Mouse (Mus musculus): ENCODE results near the gene Cep131. TPM values are rescaled to one million over a fixed set of nuclear protein-coding genes. Genes with fewer than 3 reads are reported as not detected.

Gene Cep131
- polyA plus RNA-seq, 1 experiment from 2014 or later: 20.4 TPM

DNA sequence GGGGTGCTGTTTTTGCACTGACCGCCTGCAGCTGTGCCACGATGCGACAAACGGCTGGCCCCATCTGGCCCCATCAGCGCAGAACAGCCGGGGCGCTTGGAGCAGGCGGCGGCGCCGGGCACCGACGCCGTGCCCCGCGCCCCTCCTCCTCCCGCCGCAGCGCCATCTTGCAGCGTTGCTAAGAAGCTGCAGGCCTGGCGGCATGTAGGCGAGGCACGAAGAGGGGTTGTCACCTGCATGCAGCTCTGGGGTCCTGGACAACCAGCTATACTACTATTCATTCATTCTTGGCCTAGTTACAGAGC, 38.4 kb downstream of the Cep131 start:
- peak overlapping the region; percentile 80 for H3K27ac ChIP-seq (ENCODE audit: low read depth, low read length)
- WGBS: 1% methylated on average over 18 of the region's 23 CpGs
- H3K9me3 ChIP-seq (ENCODE audit: control insufficient read depth, low read length): no peaks in the 10 kb centered on the region
- peak overlapping the region; percentile 52 for H3K4me3 ChIP-seq (ENCODE audit: low read depth, low read length)
- H3K4me1 ChIP-seq (ENCODE audit: control insufficient read depth, insufficient read depth, low read length): peaks cover 39% of the 10 kb centered on the region
- ATAC-seq (ENCODE audit: low read depth): peak; percentile 23; the same call in 1 of the 2 replicates
- peak overlapping the region; percentile 78 for H3K9ac ChIP-seq (replicated peaks; ENCODE audit: low read depth, low read length)
- peak overlapping the region; percentile 85 for H3K4me2 ChIP-seq (ENCODE audit: low read depth, low read length)
- H3K36me3 ChIP-seq (ENCODE audit: control insufficient read depth, insufficient read depth, low read length): no peaks in the 10 kb centered on the region
- H3K27me3 ChIP-seq (ENCODE audit: control insufficient read depth, insufficient read depth, low read length): no peaks in the 10 kb centered on the region

DNA sequence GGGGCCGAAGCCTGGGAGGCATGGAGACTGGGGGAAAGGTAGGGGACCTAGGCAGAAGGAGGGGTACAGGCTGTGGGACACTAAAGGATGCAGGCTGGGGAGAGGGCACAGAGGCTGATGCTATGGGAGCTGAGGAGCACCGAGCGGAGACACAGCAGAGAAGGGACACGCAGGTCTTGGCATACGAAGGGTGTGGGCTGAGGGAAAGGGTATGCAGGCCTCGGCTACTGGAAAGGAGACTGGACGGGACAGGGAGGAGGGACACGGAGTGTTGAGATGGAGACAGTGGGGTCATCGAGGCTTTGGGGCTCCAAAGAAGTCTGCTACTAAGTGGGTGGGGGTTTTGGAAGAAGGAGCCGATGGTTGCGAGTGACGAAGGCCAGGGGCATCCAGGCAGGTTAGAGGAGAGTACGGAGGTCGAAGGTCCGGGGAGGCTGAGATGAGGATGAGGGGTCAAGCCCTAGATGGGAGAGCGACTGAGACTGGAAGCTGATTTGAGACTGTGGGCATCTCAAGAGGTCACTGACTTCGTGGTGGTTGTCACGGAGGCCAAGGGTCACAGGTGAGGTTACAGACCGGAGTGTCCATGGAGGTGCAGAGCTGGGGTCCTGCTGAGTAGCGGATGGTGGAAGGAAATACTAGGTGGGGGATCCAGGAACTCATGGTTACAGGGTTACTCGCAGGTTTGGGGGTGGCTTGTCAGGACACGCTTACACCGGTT, 38.9 kb downstream of the Cep131 start:
- Histone ChIP-seq H3K27me3 (ENCODE audit: control insufficient read depth, insufficient read depth, low read length) (no peaks in the 10 kb centered on the region), H3K9me3 (ENCODE audit: control insufficient read depth, low read length) (no peaks in the 10 kb centered on the region), H3K4me3 (ENCODE audit: low read depth, low read length) (peak overlapping the region; percentile 52), H3K9ac (replicated peaks; ENCODE audit: low read depth, low read length) (peak overlapping the region; percentile 78), H3K4me2 (ENCODE audit: low read depth, low read length) (peak overlapping the region; percentile 85), H3K27ac (ENCODE audit: low read depth, low read length) (peak overlapping the region; percentile 80), H3K36me3 (ENCODE audit: control insufficient read depth, insufficient read depth, low read length) (no peaks in the 10 kb centered on the region), H3K4me1 (ENCODE audit: control insufficient read depth, insufficient read depth, low read length) (peaks cover 39% of the 10 kb centered on the region)
- 6% methylated on average over 23 of the region's 23 CpGs for WGBS
- ATAC-seq (ENCODE audit: low read depth): peak; percentile 25; the same call in 1 of the 2 replicates

- peak; percentile 39; the same call in 1 of the 2 replicates for ATAC-seq (ENCODE audit: low read depth)
- Histone ChIP-seq H3K4me1 (ENCODE audit: control insufficient read depth, insufficient read depth, low read length) (peaks cover 46% of the 10 kb centered on the region), H3K36me3 (ENCODE audit: control insufficient read depth, insufficient read depth, low read length) (no peaks in the 10 kb centered on the region), H3K27me3 (ENCODE audit: control insufficient read depth, insufficient read depth, low read length) (no peaks in the 10 kb centered on the region), H3K4me2 (ENCODE audit: low read depth, low read length) (peak within 1 kb of the TSS; percentile 85), H3K27ac (ENCODE audit: low read depth, low read length) (peak within 1 kb of the TSS; percentile 80), H3K9ac (replicated peaks; ENCODE audit: low read depth, low read length) (peak within 1 kb of the TSS; percentile 78), H3K9me3 (ENCODE audit: control insufficient read depth, low read length) (no peaks in the 10 kb centered on the region), H3K4me3 (ENCODE audit: low read depth, low read length) (peak within 1 kb of the TSS; percentile 52)
- 2% methylated on average over 42 of the region's 63 CpGs for WGBS
These were observed 40.0 kb downstream of the Cep131 start, which contains the start of gene Aatk for GRCm38 (mm10) chr11:120046553-120047191. TSS of gene Aatk (minus strand) at chr11:120047167.

DNA sequence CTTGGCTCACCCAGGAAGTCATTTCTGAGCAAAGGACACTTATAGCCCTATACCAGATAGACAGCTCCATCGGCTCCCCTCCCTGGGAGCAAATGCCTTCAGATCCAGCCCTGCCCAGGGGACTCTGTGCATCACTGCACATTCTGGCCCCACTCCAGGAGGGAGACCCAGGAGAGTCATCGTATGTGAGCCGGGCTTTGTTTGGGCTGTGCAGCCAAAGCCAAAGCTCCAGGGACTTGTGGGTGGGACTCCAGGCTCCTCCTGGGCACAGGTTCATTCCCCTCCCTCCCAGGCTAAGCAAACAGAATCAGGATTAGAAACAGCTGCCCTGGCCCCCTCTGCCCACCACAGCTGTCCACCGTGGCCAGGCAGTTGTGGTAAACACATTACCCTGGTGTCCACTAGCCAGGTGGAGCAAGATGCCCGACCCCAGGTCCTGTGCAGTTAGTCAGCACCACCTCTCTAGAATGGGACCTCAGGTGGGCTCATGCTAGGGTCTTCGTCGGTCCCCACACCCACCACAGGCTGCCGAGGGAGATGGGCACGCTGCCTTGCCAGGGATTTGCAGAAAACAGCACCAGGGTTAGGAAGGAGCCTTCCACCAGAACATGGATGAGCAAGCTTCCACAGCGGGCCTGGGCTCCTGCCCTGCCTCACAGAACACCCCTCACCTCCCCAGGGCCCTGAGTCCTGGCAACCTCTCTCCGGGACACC, 40.6 kb downstream of the Cep131 start:
- 38% methylated on average over 11 of the region's 11 CpGs for WGBS
- peak; percentile 13; the same call in 1 of the 2 replicates for ATAC-seq (ENCODE audit: low read depth)
- Histone ChIP-seq H3K27me3 (ENCODE audit: control insufficient read depth, insufficient read depth, low read length) (no peaks in the 10 kb centered on the region), H3K4me1 (ENCODE audit: control insufficient read depth, insufficient read depth, low read length) (peaks cover 43% of the 10 kb centered on the region), H3K9ac (replicated peaks; ENCODE audit: low read depth, low read length) (peak overlapping the region; percentile 78), H3K36me3 (ENCODE audit: control insufficient read depth, insufficient read depth, low read length) (no peaks in the 10 kb centered on the region), H3K27ac (ENCODE audit: low read depth, low read length) (peak overlapping the region; percentile 80), H3K4me2 (ENCODE audit: low read depth, low read length) (peak overlapping the region; percentile 85), H3K9me3 (ENCODE audit: control insufficient read depth, low read length) (no peaks in the 10 kb centered on the region), H3K4me3 (ENCODE audit: low read depth, low read length) (peak overlapping the region; percentile 52)

DNA sequence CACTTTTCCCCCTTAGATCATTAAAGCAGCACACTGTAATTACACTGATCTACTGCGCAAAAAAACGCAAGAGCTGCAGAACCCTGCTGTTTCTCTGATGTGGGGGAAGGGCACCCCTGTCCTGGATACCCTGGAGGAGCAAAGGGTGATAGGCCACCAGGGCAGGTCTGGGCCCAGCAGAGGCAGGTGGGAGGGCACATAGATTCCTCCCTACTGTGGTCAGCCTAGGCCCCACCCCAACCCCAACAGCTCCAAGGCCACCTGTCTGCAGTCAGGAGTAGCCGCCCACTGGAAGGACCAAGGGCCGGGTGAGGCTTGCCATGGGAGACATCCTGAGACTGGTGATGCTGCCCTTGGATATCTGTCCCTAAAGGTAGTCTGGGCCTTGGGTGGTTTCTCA, 41.3 kb downstream of the Cep131 start:
- 50% methylated on average over 4 of the region's 4 CpGs for WGBS
- Histone ChIP-seq H3K4me2 (ENCODE audit: low read depth, low read length) (peak overlapping the region; percentile 85), H3K4me1 (ENCODE audit: control insufficient read depth, insufficient read depth, low read length) (peaks cover 45% of the 10 kb centered on the region)

DNA sequence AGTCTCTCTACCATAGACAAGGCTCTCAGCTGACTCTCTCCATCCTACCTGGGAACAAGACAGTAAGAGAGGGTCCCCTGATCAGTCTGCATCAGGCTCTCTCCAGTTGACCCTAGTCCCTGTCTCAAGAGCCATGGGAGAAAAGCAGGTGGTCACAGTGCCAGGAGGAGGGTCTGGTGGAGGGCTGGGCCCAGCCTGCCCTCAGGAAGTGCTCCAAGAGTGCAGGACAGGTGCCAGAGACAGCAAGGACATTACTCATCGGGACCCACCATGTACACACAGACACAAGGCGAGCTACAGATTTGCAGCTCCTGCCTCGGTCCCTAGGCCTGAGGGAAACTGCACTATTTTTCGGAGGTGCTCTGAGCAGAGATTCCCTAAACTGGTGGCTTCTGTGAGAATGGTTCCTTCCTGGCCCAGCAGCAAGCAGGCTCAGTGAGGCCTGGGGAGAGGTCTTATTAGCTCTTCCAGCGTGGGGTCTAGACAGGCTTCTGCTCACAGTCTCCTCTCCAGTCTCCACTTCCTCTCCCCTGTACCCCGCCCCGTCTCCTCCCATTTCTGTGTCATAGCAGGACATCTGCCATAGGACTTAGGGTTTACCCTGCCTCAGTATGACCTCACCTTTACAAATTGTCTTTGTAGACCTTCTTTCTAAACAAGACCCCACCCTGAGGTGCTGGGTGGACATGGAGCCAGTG, 44.3 kb downstream of the Cep131 start:
- Histone ChIP-seq H3K9ac (replicated peaks; ENCODE audit: low read depth, low read length) (no peak overlapping the region), H3K27me3 (ENCODE audit: control insufficient read depth, insufficient read depth, low read length) (no peaks in the 10 kb centered on the region), H3K27ac (ENCODE audit: low read depth, low read length) (peak overlapping the region; percentile 16; the same call in 1 of the 2 replicates), H3K9me3 (ENCODE audit: control insufficient read depth, low read length) (no peaks in the 10 kb centered on the region), H3K36me3 (ENCODE audit: control insufficient read depth, insufficient read depth, low read length) (no peaks in the 10 kb centered on the region), H3K4me2 (ENCODE audit: low read depth, low read length) (no peak overlapping the region), H3K4me1 (ENCODE audit: control insufficient read depth, insufficient read depth, low read length) (peaks cover 34% of the 10 kb centered on the region), H3K4me3 (ENCODE audit: low read depth, low read length) (no peak overlapping the region)
- 76% methylated on average over 7 of the region's 7 CpGs for WGBS
- ATAC-seq (ENCODE audit: low read depth): no peak

More for the DNA sequence above, 41.3 kb downstream of the Cep131 start:
- no peak for ATAC-seq (ENCODE audit: low read depth)
- H3K36me3 ChIP-seq (ENCODE audit: control insufficient read depth, insufficient read depth, low read length): no peaks in the 10 kb centered on the region
- H3K27ac ChIP-seq (ENCODE audit: low read depth, low read length): peak overlapping the region; percentile 80
- H3K27me3 ChIP-seq (ENCODE audit: control insufficient read depth, insufficient read depth, low read length): no peaks in the 10 kb centered on the region
- H3K4me3 ChIP-seq (ENCODE audit: low read depth, low read length): peak overlapping the region; percentile 52
- H3K9me3 ChIP-seq (ENCODE audit: control insufficient read depth, low read length): no peaks in the 10 kb centered on the region
- peak overlapping the region; percentile 78 for H3K9ac ChIP-seq (replicated peaks; ENCODE audit: low read depth, low read length)

DNA sequence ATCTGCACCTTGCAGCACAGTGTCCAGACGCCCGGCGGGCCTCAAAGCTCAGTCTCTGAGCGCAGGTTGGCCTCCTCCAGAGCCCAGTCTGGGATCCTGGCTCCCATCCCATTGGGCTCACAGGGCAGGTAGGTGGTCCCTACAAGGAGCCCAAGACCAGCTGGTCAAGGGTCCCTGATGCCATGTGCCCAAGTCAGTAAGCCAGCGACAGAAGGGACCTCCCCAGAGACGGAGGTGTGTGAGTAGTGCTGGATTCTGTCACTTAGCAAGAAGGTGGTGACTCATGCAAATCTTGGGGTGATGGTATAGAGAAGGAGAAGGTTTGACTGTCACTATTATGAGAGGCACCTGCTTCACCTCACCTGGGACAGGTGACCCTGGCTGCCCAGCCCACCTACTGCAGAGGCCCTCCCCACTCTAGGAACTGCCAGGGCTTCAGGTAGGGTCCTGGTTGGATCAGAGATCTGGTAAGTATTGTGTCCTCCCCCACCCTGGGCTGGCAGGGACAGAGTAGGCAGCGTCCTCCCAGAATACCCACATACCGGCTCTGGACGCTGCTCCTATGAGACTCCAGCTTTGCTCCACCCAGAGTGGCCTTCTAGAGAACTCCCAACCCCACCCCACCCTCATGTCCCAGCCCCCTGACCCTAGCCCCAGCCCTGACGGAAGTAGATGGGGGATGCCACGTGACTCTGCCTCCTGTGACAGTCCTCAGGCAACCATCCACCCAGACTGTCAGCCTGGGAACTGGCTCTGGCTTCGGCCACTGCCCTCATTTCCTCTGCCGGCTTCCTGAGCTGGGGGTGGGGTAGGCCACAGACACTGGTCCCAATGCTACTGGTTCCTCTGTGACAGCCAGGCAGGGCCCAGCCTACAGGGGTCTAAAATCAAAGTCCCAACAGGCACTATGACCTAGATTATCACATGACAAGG, 45.2 kb downstream of the Cep131 start:
- ATAC-seq (ENCODE audit: low read depth): no peak

GRCm38 (mm10) chr11:120040440-120040839, 46.2 kb downstream of the Cep131 start:
- 79% methylated on average over 8 of the region's 8 CpGs for WGBS
- Histone ChIP-seq H3K36me3 (ENCODE audit: control insufficient read depth, insufficient read depth, low read length) (no peaks in the 10 kb centered on the region), H3K4me2 (ENCODE audit: low read depth, low read length) (no peak overlapping the region), H3K9ac (replicated peaks; ENCODE audit: low read depth, low read length) (no peak overlapping the region), H3K27me3 (ENCODE audit: control insufficient read depth, insufficient read depth, low read length) (no peaks in the 10 kb centered on the region), H3K9me3 (ENCODE audit: control insufficient read depth, low read length) (no peaks in the 10 kb centered on the region), H3K27ac (ENCODE audit: low read depth, low read length) (no peak overlapping the region), H3K4me3 (ENCODE audit: low read depth, low read length) (no peak overlapping the region), H3K4me1 (ENCODE audit: control insufficient read depth, insufficient read depth, low read length) (peaks cover 22% of the 10 kb centered on the region; the same call in 1 of the 2 replicates)
- ATAC-seq (ENCODE audit: low read depth): no peak

More for the DNA sequence above, 45.2 kb downstream of the Cep131 start:
- peak overlapping the region; percentile 16; the same call in 1 of the 2 replicates for H3K27ac ChIP-seq (ENCODE audit: low read depth, low read length)
- no peaks in the 10 kb centered on the region for H3K9me3 ChIP-seq (ENCODE audit: control insufficient read depth, low read length)
- no peak overlapping the region for H3K4me2 ChIP-seq (ENCODE audit: low read depth, low read length)
- H3K4me1 ChIP-seq (ENCODE audit: control insufficient read depth, insufficient read depth, low read length): peaks cover 32% of the 10 kb centered on the region
- 76% methylated on average over 13 of the region's 13 CpGs for WGBS
- H3K9ac ChIP-seq (replicated peaks; ENCODE audit: low read depth, low read length): no peak overlapping the region
- no peaks in the 10 kb centered on the region for H3K36me3 ChIP-seq (ENCODE audit: control insufficient read depth, insufficient read depth, low read length)
- no peaks in the 10 kb centered on the region for H3K27me3 ChIP-seq (ENCODE audit: control insufficient read depth, insufficient read depth, low read length)
- no peak overlapping the region for H3K4me3 ChIP-seq (ENCODE audit: low read depth, low read length)

All from neural tube, embryonic 14.5 days (tissue).